28 mouse cellular contexts compared by ENCODE assay signal in genomic region chr9:30508966-30509365, GRCm38 (mm10).
A peak's percentile ranks its signal among the peaks of the same experiment; 100 is the strongest.
DNase-seq lines count a peak whose midpoint lies in the region; TF ChIP-seq lines count a peak whose summit lies in the region.
"Had no signal": no experiment of that assay in that cellular context is flagged by ENCODE, and none has a peak within 500 bp of the region (broad histone marks: within the 10 kb centered on the region; RNA-seq: fewer than 3 reads in every experiment).

No protein-coding gene starts in this region.

- no peak overlapping the region for H3K27ac ChIP-seq in kidney, adult 2 months (ENCODE audit: insufficient read depth, low read depth, low read length)
- H3K27ac ChIP-seq: embryonic facial prominence, embryonic 12.5 days; forebrain, embryonic 13.5 days; heart, adult 2 months; hindbrain, embryonic 15.5 days; intestine, embryonic 15.5 days; kidney, postnatal 0 days; limb, embryonic 15.5 days; liver, embryonic 14.5 days; lung, embryonic 15.5 days; midbrain, embryonic 13.5 days; neural tube, embryonic 13.5 days had no signal

- H3K36me3 ChIP-seq in kidney, adult 2 months (ENCODE audit: control insufficient read depth, insufficient read depth, low read length), result no peaks in the 10 kb centered on the region
- H3K36me3 ChIP-seq: embryonic facial prominence, embryonic 12.5 days; hindbrain, embryonic 15.5 days; intestine, embryonic 15.5 days; limb, embryonic 15.5 days; lung, embryonic 15.5 days; midbrain, embryonic 13.5 days; neural tube, embryonic 13.5 days had no signal

- no peak overlapping the region for H3K4me3 ChIP-seq in kidney, adult 2 months (ENCODE audit: insufficient read depth, low read depth, low read length)
- H3K4me3 ChIP-seq: embryonic facial prominence, embryonic 12.5 days; erythroblast, embryonic 14.5 days; forebrain, embryonic 13.5 days; heart, adult 2 months; hindbrain, embryonic 15.5 days; intestine, embryonic 15.5 days; limb, embryonic 15.5 days; lung, embryonic 15.5 days; megakaryocyte, embryonic 14.5 days; midbrain, embryonic 13.5 days; neural tube, embryonic 13.5 days had no signal

- 75% methylated on average over 5 of the region's 5 CpGs for whole genome bisulfite sequencing in kidney, adult 2 months

- TF ChIP-seq CTCF in kidney, adult 2 months (conservative IDR thresholded peaks at IDR 0.05; ENCODE audit: insufficient read depth, insufficient read length, low read depth, low read length), result no peak

- H3K27me3 ChIP-seq in kidney, adult 2 months (replicated peaks; ENCODE audit: control insufficient read depth, insufficient read depth, low read length), result no peaks in the 10 kb centered on the region
- H3K27me3 ChIP-seq: embryonic facial prominence, embryonic 12.5 days; forebrain, embryonic 13.5 days; hindbrain, embryonic 15.5 days; intestine, embryonic 15.5 days; limb, embryonic 15.5 days; lung, embryonic 15.5 days; megakaryocyte, embryonic 14.5 days; midbrain, embryonic 13.5 days; neural tube, embryonic 13.5 days had no signal

- no peak for TF ChIP-seq POLR2A in kidney, adult 2 months (IDR thresholded peaks at IDR 0.05; ENCODE audit: low read depth, low read length)

- DNase-seq in adrenal gland, postnatal 10 days, result peak; percentile 20
- DNase-seq in adrenal gland, adult (ENCODE audit: inconsistent age in 2 of 2, low spot score in 1 of 2), result no peak
- peak; percentile 39 for DNase-seq in gastrocnemius, postnatal 25 days
- no peak for DNase-seq in gastrocnemius, adult 8-10 months (ENCODE audit: low spot score in 2 of 2)
- peak; percentile 21 for DNase-seq in kidney, adult 2 months
- no peak for DNase-seq in kidney, adult 18-20 months
- peak; percentile 4 for DNase-seq in heart, postnatal 25 days (ENCODE audit: low spot score)
- no peak for DNase-seq in layer of hippocampus, adult 9-11 months
- DNase-seq: cerebellum, adult 11 months; cerebellum, adult 9-11 months; left cerebral cortex, postnatal 4 days; lung, postnatal 36 days; retina, postnatal 1 day; right cerebral cortex, postnatal 25 days; thymus, postnatal 14 days had no signal

- intact Hi-C loops in heart, postnatal 25 days (cut with DNase I), result no loop called here

- no peaks in the 10 kb centered on the region for H3K4me1 ChIP-seq in kidney, adult 2 months (ENCODE audit: control insufficient read depth, insufficient read depth, low read length)
- H3K4me1 ChIP-seq: embryonic facial prominence, embryonic 12.5 days; forebrain, embryonic 13.5 days; intestine, embryonic 15.5 days; limb, embryonic 15.5 days; lung, embryonic 15.5 days; megakaryocyte, embryonic 14.5 days; midbrain, embryonic 13.5 days; neural tube, embryonic 13.5 days had no signal

Comparison
In these comparisons a context has a peak if more than half of its experiments do, and no peak if none do; other contexts are left out.
1. DNase-seq: peak in adrenal gland, postnatal 10 days (single experiment), gastrocnemius, postnatal 25 days (single experiment), kidney, adult 2 months (single experiment) and heart, postnatal 25 days (single experiment); none in adrenal gland, adult (0 of 2), gastrocnemius, adult 8-10 months (0 of 2), kidney, adult 18-20 months (single experiment) and layer of hippocampus, adult 9-11 months (single experiment).